ENCODE assay signal across 17 mouse cellular contexts in the genomic region with DNA sequence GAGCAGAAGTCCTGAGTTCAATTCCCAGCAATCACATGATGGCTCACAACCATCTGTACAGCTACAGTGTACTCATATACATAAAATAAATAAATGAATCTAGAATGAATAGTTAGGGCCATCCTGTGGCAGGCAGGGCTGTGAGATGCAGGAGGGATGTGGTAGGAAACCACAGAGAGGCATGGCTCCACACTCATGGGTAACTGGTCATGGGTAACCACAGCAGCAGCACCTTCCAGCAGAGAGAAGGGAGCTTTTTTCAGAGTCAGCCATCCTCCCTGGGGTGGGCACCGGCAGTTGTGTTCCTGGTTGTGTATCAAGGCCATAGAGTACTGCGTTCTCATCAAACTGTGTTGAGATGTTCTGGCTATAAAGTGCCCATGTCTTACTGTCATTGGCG. TPM values are rescaled to one million over a fixed set of nuclear protein-coding genes. Genes with fewer than 3 reads are reported as not detected.
A peak's percentile ranks its signal among the peaks of the same experiment; 100 is the strongest.
DNase-seq lines count a peak whose midpoint lies in the region; ATAC-seq and TF ChIP-seq lines count a peak whose summit lies in the region.
"Had no signal": no experiment of that assay in that cellular context is flagged by ENCODE, and none has a peak within 500 bp of the region (broad histone marks: within the 10 kb centered on the region; RNA-seq: fewer than 3 reads in every experiment).

No protein-coding gene starts in this region.

- no peak for TF ChIP-seq CTCF in layer of hippocampus, adult 2 months (conservative IDR thresholded peaks at IDR 0.05)

- H3K27ac ChIP-seq in layer of hippocampus, adult 2 months: no peak overlapping the region
- H3K27ac ChIP-seq: embryonic facial prominence, embryonic 13.5 days; hindbrain, embryonic 13.5 days; liver, embryonic 15.5 days had no signal

- intact Hi-C loops in heart, postnatal 25 days (cut with DNase I): no loop called here

- peak; percentile 66 to 79 for DNase-seq in natural killer cell, adult 2 months (ENCODE audit: low spot score in 2 of 2)
- DNase-seq in thymus, postnatal 36 days: peak; percentile 31 to 43
- no peak for DNase-seq in neural tube, embryonic 10.5 days (ENCODE audit: extremely low spot score, low spot score)
- no peak for DNase-seq in layer of hippocampus, adult 2 months (ENCODE audit: low spot score in 2 of 2)
- DNase-seq in heart, postnatal 25 days (ENCODE audit: low spot score): no peak
- DNase-seq: adrenal gland, postnatal 25 days; cerebellum, adult 8-10 months; kidney, adult 11 months; kidney, postnatal 10 days; layer of hippocampus, adult 9-11 months had no signal

- no peak overlapping the region for H3K4me3 ChIP-seq in layer of hippocampus, adult 2 months
- H3K4me3 ChIP-seq: embryonic facial prominence, embryonic 13.5 days; hindbrain, embryonic 13.5 days; liver, embryonic 15.5 days had no signal

- peak; percentile 93 for ATAC-seq in CD4-positive, CD25-positive, alpha-beta regulatory T cell, adult 4 months
- peak; percentile 99 for ATAC-seq in hematopoietic stem cell, adult 5-6 weeks (replicated peaks in 1 of 2; ENCODE audit: insufficient read depth in 1 of 2, low FRiP score in 2 of 2, low TSS enrichment in 1 of 2, low read depth in 1 of 2, poor library complexity in 2 of 2, severe bottlenecking in 2 of 2)
- ATAC-seq: lung, postnatal 0 days had no signal

RNA-seq across cellular contexts. Expression of gene Mkrn2os, which starts 2.1 kb away (rescaled TPM):
- polyA plus RNA-seq in CD4-positive, CD25-positive, alpha-beta regulatory T cell, adult 4 months (2017; shearing (Covaris generic)): under 1 TPM in 1 of 2 experiments, not detected in 1; 0.70 TPM
- total RNA-seq in hematopoietic stem cell, adult 5-6 weeks (2017): 0.25 TPM in 1 of 2 replicates, not detected in the other
- total RNA-seq in layer of hippocampus, adult 2 months (2021): not detected
- total RNA-seq in heart, postnatal 25 days (2021): under 1 TPM; 0.36 to 0.57 TPM
- total RNA-seq: adrenal gland, postnatal 25 days; gastrocnemius, adult 8-10 months had no signal

RNA-seq across cellular contexts. Expression of gene Mkrn2, which starts 7.2 kb away (rescaled TPM):
- polyA plus RNA-seq in CD4-positive, CD25-positive, alpha-beta regulatory T cell, adult 4 months (2017; shearing (Covaris generic)): 10 to 100 TPM; 42.2 to 45.6 TPM
- total RNA-seq in hematopoietic stem cell, adult 5-6 weeks (2017): 19.6 and 22.3 TPM in 2 replicates
- 10 to 100 TPM; 31.6 to 35.4 TPM for total RNA-seq in layer of hippocampus, adult 2 months (2021)
- total RNA-seq in heart, postnatal 25 days (2021): 10 to 100 TPM; 39.0 to 42.8 TPM

RNA-seq across cellular contexts. Expression of gene Tsen2, which starts 50.0 kb away (rescaled TPM):
- polyA plus RNA-seq in CD4-positive, CD25-positive, alpha-beta regulatory T cell, adult 4 months (2017; shearing (Covaris generic)): 10 to 100 TPM; 13.0 to 16.5 TPM
- 14.7 and 19.9 TPM in 2 replicates for total RNA-seq in hematopoietic stem cell, adult 5-6 weeks (2017)
- 10 to 100 TPM; 26.2 to 27.1 TPM for total RNA-seq in layer of hippocampus, adult 2 months (2021)
- 1 to 10 TPM; 6.2 to 8.3 TPM for total RNA-seq in heart, postnatal 25 days (2021)

Comparison
In these comparisons a context has a peak if more than half of its experiments do, and no peak if none do; other contexts are left out.
1. DNase-seq: peak in natural killer cell, adult 2 months (2 of 2) and thymus, postnatal 36 days (2 of 2); none in neural tube, embryonic 10.5 days (single experiment), layer of hippocampus, adult 2 months (0 of 2) and heart, postnatal 25 days (single experiment).